Mouse (Mus musculus): Measurements from ENCODE around the gene Ankrd13b. TPM values are rescaled to one million over a fixed set of nuclear protein-coding genes. Genes with fewer than 3 reads are reported as not detected.

The Ankrd13b gene
- total and polyA plus RNA-seq, 3 experiments: 22.6 to 54.0 TPM; not detected in 1

DNA sequence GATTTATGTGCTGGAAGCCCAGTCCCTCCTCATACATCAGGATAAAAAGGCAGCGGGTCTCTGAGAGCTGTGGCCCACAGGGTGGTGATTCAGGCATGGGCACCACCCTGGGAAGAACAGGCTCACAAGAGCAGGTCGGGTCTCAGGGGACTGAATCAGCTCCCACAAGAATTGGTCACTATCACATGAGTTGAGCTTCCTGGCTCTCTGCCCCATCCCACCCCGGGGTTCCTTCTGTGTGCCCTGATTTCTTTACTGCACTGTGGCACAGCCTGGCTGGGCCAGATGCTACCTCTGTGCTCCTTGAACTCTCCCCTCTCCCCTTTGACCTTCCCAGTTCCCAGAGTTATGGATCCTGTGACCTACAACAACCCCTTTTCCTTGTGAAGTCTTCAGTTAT, 6.4 kb downstream of the Ankrd13b start:
- Histone ChIP-seq H3K27me3 (ENCODE audit: control insufficient read depth in 1 of 2, insufficient read depth in 2 of 2, low read length in 2 of 2) (no peaks in the 10 kb centered on the region), H3K9ac (ENCODE audit: control insufficient read depth, low read depth, low read length, poor library complexity, severe bottlenecking) (no peak overlapping the region), H3K79me2 (ENCODE audit: control insufficient read depth, insufficient read depth, low read length, poor library complexity) (peaks cover 46% of the 10 kb centered on the region), H3K4me3 (ENCODE audit: control insufficient read depth in 1 of 2, insufficient read depth in 1 of 2, low read depth in 2 of 2, low read length in 2 of 2) (no peak overlapping the region), H3K27ac (ENCODE audit: control insufficient read depth, low read depth, low read length) (no peak overlapping the region), H3K4me1 (ENCODE audit: control insufficient read depth in 1 of 2, insufficient read depth in 2 of 2, low read length in 2 of 2) (peaks cover 0 to 16% of the 10 kb centered on the region in 2 experiments; a peak in 2 of 4 replicates), H3K36me3 (ENCODE audit: control insufficient read depth in 1 of 2, insufficient read depth in 2 of 2, low read length in 2 of 2) (peaks cover 0 to 12% of the 10 kb centered on the region in 2 experiments; a peak in 2 of 4 replicates), H3K9me3 (replicated peaks; ENCODE audit: insufficient read depth, low read length) (no peaks in the 10 kb centered on the region)
- TF ChIP-seq USF2 (IDR thresholded peaks at IDR 0.05; ENCODE audit: borderline replicate concordance in 1 of 2, insufficient read depth in 1 of 2, low read depth in 1 of 2, low read length in 2 of 2) (no peak), JUND (IDR thresholded peaks at IDR 0.05; ENCODE audit: low read depth, low read length) (no peak), NELFE (IDR thresholded peaks at IDR 0.05; ENCODE audit: low read depth, low read length) (no peak), MAFK (IDR thresholded peaks at IDR 0.05; ENCODE audit: borderline replicate concordance, low read depth, low read length) (no peak), SIN3A (IDR thresholded peaks at IDR 0.05; ENCODE audit: low read length) (no peak), MEF2A (IDR thresholded peaks at IDR 0.05; ENCODE audit: extremely low read depth, insufficient replicate concordance, low read depth, low read length, poor library complexity, severe bottlenecking) (no peak), POLR2AphosphoS5 (IDR thresholded peaks at IDR 0.05; ENCODE audit: borderline replicate concordance, low read depth, low read length) (no peak), RCOR1 (IDR thresholded peaks at IDR 0.05; ENCODE audit: low read depth, low read length) (no peak), HCFC1 (IDR thresholded peaks at IDR 0.05; ENCODE audit: low read depth, low read length) (no peak), GABPA (IDR thresholded peaks at IDR 0.05; ENCODE audit: low read depth, low read length) (no peak), TCF12 (IDR thresholded peaks at IDR 0.05; ENCODE audit: low read depth, low read length) (no peak), CHD2 (IDR thresholded peaks at IDR 0.05; ENCODE audit: low read length) (no peak), ZMIZ1 (IDR thresholded peaks at IDR 0.05; ENCODE audit: low read depth, low read length) (no peak), ZC3H11A (IDR thresholded peaks at IDR 0.05; ENCODE audit: low read depth, low read length) (no peak), CTCF (IDR thresholded peaks at IDR 0.05 in 2 of 3, conservative IDR thresholded peaks at IDR 0.05 in 1 of 3; ENCODE audit: control insufficient read depth in 1 of 3, insufficient read depth in 1 of 3, low read depth in 2 of 3, low read length in 3 of 3, poor library complexity in 1 of 3, severe bottlenecking in 1 of 3) (no peak)
- DNase-seq (ENCODE audit: low read depth, low spot score): no peak

GRCm38 (mm10) chr11:77476895-77477294, 12.6 kb downstream of the Ankrd13b start:
- Histone ChIP-seq H3K27ac (ENCODE audit: control insufficient read depth, low read depth, low read length) (no peak overlapping the region), H3K27me3 (ENCODE audit: control insufficient read depth in 1 of 2, insufficient read depth in 2 of 2, low read length in 2 of 2) (no peaks in the 10 kb centered on the region), H3K4me1 (ENCODE audit: control insufficient read depth in 1 of 2, insufficient read depth in 2 of 2, low read length in 2 of 2) (no peaks in the 10 kb centered on the region), H3K9ac (ENCODE audit: control insufficient read depth, low read depth, low read length, poor library complexity, severe bottlenecking) (no peak overlapping the region), H3K79me2 (ENCODE audit: control insufficient read depth, insufficient read depth, low read length, poor library complexity) (peaks cover 9% of the 10 kb centered on the region; the same call in 1 of the 2 replicates), H3K9me3 (replicated peaks; ENCODE audit: insufficient read depth, low read length) (no peaks in the 10 kb centered on the region), H3K4me3 (ENCODE audit: control insufficient read depth in 1 of 2, insufficient read depth in 1 of 2, low read depth in 2 of 2, low read length in 2 of 2) (no peak overlapping the region), H3K36me3 (ENCODE audit: control insufficient read depth in 1 of 2, insufficient read depth in 2 of 2, low read length in 2 of 2) (peaks cover 0 to 3% of the 10 kb centered on the region in 2 experiments; a peak in 2 of 4 replicates)
- DNase-seq (ENCODE audit: low read depth, low spot score): no peak
- no peak for TF ChIP-seq GABPA (IDR thresholded peaks at IDR 0.05; ENCODE audit: low read depth, low read length)
- no peak for TF ChIP-seq SIN3A (IDR thresholded peaks at IDR 0.05; ENCODE audit: low read length)
- TF ChIP-seq ETS1 (IDR thresholded peaks at IDR 0.05; ENCODE audit: low read depth, low read length): no peak
- no peak for TF ChIP-seq E2F4 (IDR thresholded peaks at IDR 0.05; ENCODE audit: borderline replicate concordance, low read depth, low read length)
- TF ChIP-seq NRF1 (IDR thresholded peaks at IDR 0.05; ENCODE audit: insufficient read depth, low read depth, low read length, poor library complexity, severe bottlenecking): no peak
- TF ChIP-seq CHD2 (IDR thresholded peaks at IDR 0.05; ENCODE audit: low read length): no peak
- TF ChIP-seq ZKSCAN1 (IDR thresholded peaks at IDR 0.05; ENCODE audit: low read depth, low read length): no peak
- no peak for TF ChIP-seq MAZ (IDR thresholded peaks at IDR 0.05; ENCODE audit: low read depth, low read length)
- TF ChIP-seq RCOR1 (IDR thresholded peaks at IDR 0.05; ENCODE audit: low read depth, low read length): no peak
- TF ChIP-seq ZC3H11A (IDR thresholded peaks at IDR 0.05; ENCODE audit: low read depth, low read length): no peak
- no peak for TF ChIP-seq HCFC1 (IDR thresholded peaks at IDR 0.05; ENCODE audit: low read depth, low read length)
